Mouse (Mus musculus): Measurements from ENCODE around the gene Ispd. TPM values are rescaled to one million over a fixed set of nuclear protein-coding genes. Genes with fewer than 3 reads are reported as not detected.

Gene Ispd
- polyA plus RNA-seq, 1 experiment: 0.64 TPM

DNA sequence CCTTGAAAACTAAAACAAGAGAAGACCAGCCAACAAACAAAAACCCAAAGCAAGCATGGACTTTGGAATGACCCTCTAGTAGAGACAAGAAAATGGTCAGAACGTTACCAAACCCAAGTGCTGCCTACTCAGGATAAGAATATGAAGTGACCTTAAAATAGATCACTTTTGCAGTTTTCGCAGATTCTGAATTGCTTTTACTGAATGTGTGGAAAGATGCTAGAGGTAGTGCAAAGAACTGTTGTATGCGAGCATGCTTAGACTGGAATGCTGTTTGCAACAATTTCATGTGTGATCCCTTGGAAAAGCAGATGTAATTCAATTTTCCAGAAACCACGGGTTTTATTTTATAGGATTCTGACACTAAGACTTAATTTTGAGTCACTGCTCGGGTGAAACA, 153.3 kb downstream of the Ispd start:
- 85% methylated on average over 5 of the region's 5 CpGs for WGBS
- DNase-seq (ENCODE audit: low read depth, low spot score): no peak

GRCm38 (mm10) chr12:36545318-36545717, 164.1 kb downstream of the Ispd start:
- DNase-seq (ENCODE audit: low read depth, low spot score): no peak

GRCm38 (mm10) chr12:36549474-36549873, 168.2 kb downstream of the Ispd start:
- 91% methylated on average over 9 of the region's 9 CpGs for WGBS
- DNase-seq (ENCODE audit: low read depth, low spot score): no peak

GRCm38 (mm10) chr12:36554697-36555096, 173.4 kb downstream of the Ispd start:
- DNase-seq (ENCODE audit: low read depth, low spot score): no peak
- 96% methylated on average over 1 of the region's 1 CpGs for WGBS

DNA sequence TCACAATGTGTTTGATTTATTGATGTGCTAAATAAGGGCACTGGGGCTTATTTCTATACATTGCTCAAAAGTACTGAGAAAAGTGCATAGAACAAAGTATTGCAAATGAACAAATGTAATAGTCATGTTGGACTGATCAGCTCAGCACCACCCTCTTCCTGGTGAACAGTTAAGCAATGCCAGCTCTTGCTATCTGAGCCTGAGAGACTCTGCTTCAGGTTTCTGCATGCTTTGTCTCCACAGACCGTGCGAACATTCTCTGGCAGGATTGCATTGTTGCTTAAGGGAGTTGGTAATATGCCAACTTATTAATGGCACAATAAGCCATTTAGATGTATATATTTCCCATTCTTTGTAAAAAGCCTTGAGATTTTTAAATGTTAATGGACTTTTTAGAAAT, 182.9 kb downstream of the Ispd start:
- WGBS: 82% methylated on average over 2 of the region's 2 CpGs
- no peak for DNase-seq (ENCODE audit: low read depth, low spot score)

- 69% methylated on average over 1 of the region's 1 CpGs for WGBS
- DNase-seq (ENCODE audit: low read depth, low spot score): no peak
These were observed 185.7 kb downstream of the Ispd start for GRCm38 (mm10) chr12:36566974-36567373.

DNA sequence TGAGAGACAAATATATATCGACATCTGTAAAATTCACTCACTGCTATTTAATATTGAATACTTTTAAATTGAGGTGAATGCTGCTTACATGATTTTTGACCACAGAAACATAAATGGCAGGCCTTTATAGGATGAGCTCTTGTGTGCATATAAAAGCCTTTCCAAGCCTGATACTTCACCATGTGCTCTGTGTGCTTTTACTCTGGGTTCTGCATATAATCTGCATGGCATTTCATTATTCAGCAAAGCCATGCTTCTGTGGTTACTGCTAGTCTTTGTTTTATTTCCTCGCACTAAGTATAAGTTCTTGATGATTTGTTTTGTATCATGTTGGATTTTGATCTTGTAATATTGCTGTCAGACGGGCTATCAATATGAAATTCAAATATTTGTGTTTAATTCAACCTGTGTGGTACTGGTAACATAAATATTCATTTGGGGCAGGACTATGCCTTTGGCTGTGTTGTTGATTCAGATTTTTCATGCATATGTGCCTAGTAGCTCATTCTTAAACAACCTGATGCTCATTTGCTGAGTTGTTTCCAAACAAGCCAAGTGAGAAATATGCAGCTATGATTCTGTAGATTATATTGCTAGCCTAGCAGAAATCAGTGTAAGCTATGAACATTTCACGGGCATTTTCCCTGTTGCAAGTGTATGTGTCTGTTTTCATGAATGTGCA, 189.3 kb downstream of the Ispd start:
- 79% methylated on average over 4 of the region's 4 CpGs for WGBS
- DNase-seq (ENCODE audit: low read depth, low spot score): no peak

DNA sequence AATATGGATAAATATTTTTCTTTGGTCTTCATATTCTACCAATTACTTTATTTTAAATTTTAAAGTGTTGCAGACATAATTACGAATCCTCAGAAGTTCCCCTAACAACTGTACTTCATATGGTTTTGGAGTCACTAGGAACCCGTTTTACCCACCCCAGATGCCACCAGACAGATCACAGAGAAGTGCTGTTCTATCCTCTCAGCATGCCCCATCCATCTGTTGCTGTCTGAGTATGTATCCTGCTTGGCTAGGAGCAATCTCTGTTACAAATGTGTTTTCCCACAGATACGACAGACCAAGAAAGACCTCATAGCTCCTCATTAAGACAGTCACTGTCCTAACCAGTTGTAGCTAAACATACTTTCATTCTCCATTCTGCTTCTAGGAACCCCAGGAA, 203.6 kb downstream of the Ispd start:
- no peak for DNase-seq (ENCODE audit: low read depth, low spot score)
- 80% methylated on average over 3 of the region's 3 CpGs for WGBS

GRCm38 (mm10) chr12:36597539-36598250, 216.4 kb downstream of the Ispd start:
- 73% methylated on average over 2 of the region's 2 CpGs for WGBS
- no peak for DNase-seq (ENCODE audit: low read depth, low spot score)

DNA sequence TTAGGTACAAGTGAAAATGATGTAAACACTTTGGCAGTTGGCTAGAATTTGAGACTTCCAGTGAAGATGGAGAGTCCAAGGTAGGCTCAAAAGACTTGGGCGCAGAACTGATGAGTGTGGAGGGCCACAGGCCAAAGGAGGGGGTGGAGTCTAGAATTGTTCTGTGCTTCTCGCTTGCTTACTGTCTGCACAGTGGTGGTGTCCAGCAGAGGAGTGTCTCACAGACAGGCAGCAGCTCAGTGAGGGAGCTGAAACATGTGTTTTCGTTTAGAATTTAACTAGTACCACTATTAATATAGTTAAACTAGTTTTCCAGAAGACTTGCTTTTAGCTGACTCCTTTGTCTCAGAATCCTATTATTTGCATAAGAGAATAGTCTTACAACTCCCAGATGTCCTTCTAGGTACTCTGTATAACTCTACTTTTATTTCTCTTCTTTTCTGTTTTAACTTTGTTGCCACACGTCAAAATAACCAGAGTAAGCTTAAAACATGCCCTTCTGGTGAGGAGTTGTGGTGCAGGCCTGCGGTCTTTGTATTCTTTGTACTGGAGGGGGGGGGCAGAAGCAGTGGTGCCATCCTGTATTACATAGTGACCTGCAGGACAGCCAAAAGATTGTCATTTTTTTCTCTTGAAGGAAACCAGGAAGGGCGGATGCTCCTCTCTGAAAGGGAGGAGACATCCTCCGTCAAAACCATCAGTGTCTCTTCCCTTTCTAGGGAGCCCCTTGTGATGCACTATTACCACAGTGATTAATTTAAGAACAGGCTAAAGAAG, 240.9 kb downstream of the Ispd start:
- WGBS: 76% methylated on average over 7 of the region's 7 CpGs
- DNase-seq (ENCODE audit: low read depth, low spot score): no peak

GRCm38 (mm10) chr12:36627204-36627603, 246.0 kb downstream of the Ispd start:
- DNase-seq (ENCODE audit: low read depth, low spot score): no peak

DNA sequence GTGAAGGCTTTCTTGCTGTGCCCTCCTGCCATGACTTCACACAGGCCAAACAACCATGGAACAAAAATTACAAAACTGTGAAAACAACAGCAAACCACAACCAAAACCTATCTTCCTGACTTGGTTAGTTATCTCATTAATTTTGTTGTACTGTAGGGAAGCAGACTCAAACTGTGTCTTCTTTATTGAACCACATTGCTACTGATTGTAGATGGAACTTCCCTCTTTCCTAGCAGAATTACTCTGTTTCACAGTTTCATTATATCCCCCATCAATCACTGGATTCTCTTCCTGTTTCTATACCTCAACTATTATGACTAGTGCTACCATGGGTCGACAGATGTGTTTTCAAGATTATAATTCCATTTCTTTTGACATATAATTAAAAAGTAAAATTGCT, 251.2 kb downstream of the Ispd start:
- no peak for DNase-seq (ENCODE audit: low read depth, low spot score)
- WGBS: 78% methylated on average over 1 of the region's 1 CpGs

DNA sequence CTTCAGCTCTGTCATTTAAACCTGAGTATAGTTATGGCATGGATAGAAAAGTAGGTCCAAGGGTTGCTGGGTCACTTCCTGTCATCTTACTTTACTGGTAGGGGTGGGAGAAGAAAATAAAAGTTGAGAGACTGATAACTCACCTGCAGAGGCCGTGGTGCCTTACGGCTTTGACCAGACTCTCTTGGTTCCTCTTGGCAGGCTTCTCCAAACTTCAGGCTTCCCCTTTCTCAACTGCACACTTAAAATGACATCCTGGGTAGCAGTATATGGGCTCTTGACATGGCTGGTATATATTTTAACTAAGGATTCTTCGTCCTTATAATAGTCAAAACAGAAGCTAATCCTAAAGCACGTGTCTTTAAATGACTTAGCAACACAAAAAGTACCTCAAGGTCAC, 266.3 kb downstream of the Ispd start:
- WGBS: 84% methylated on average over 4 of the region's 4 CpGs
- no peak for DNase-seq (ENCODE audit: low read depth, low spot score)

DNA sequence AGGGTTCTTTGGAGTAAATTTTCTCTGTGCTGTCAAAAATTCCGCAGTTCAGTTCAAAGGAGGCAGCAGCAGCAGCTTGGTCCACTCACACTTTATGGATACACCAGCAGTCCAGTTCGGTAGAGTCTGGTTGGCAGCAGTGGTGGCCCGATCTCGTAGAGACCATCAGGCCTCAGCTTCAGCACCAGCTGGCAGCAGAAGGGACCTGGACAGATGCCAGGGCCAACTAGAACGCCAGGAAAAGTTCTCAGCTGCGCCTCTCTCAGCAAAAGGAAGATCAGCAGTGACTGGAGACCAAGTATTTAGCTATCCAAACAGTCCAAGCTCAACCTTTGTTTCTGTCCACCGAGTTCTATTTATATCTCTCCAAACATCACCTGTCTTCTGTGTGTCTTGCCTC, 281.2 kb downstream of the Ispd start:
- WGBS: 40% methylated on average over 7 of the region's 7 CpGs
- DNase-seq (ENCODE audit: low read depth, low spot score): no peak

- WGBS: 91% methylated on average over 3 of the region's 3 CpGs
- DNase-seq (ENCODE audit: low read depth, low spot score): no peak
These were observed 283.5 kb downstream of the Ispd start for GRCm38 (mm10) chr12:36664783-36665182.

GRCm38 (mm10) chr12:36666771-36667170, 285.5 kb downstream of the Ispd start:
- no peak for DNase-seq (ENCODE audit: low read depth, low spot score)
- WGBS: 39% methylated on average over 6 of the region's 6 CpGs

DNA sequence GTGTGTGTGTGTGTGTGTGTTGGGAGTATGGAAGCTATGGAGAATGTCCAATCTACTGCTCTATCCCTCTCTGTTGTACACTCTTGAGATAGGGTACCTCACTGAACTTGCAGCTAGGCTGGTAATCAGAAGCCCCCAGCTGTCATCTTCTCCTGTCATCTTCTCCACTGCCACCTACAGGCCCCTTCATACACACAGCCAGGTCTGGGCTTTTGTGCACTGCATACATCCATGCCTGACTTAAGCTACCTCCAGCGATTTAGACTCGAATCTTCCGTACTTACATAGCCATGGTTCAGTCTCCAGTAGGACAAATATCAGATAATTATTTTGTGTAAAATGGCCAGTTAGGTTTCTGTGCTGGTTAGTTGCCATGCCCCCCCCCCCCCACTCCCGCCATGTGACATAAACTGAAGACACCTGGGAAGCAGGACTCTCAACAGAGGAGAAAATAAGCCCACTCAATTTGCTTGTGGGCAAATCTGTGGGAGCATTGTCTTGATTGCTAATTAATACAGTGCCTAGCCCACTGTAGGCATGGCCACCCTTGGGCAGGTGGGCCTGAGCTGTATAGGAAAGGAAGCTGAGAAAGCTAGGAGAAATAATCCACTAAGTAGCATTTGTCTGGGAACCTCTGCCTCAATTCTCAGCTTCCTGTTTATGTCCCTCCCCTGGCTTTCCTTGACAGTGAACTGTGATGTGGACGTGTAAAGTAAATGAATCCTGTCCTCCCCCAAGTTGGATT, 289.1 kb downstream of the Ispd start:
- DNase-seq (ENCODE audit: low read depth, low spot score): no peak
- WGBS: 79% methylated on average over 5 of the region's 5 CpGs

DNA sequence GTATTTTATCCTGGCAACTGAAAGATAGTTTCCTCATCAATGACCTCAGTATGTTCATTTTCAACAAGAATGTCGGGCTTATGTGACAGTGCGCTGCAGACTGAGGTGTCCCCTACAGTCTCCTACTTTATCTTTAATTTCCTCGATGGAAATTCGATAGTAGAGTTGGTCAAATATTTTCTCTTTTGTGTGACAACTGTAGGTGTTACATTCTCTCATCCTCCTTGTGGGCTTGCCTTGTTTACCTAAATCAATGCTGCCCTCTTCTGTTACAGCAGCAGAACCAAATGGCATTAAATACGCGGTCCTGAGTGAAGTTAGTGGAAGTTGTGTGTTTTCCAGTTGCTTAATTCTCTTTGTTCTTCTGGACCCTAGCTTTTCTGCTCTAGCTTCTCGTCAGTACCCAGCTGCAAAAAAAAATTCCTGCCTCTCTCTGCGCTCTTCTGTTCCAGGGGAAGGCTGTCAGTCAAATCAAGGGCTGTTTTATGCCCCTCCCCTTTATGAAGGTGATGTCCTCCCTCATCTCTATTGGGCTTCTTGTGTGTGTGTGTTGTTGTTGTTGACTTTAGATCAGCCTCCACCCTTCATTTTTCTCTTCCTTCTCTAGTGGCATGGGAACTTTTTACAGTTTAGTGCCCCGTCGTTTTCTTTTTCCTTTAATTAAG, 289.8 kb downstream of the Ispd start:
- 33% methylated on average over 10 of the region's 10 CpGs for WGBS
- DNase-seq (ENCODE audit: low read depth, low spot score): no peak

DNA sequence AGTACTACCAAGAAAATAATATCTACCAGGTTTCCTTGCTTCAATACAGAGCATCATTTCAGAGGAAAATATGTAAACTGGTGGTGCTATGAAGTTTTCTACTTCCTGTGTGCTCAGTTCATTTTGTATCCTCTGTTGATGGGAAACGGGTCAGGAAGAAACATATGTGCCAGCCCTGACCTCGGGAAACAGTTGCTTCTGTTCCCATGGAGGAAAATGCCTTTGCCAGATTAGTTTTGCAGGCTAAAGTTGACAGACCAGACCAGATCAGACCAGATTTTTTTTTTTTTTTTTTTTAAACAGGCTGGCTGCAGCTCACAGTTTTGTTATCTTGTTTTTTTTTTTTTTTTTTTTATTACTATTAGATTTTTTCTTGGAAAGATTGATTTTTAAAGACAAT, 293.2 kb downstream of the Ispd start:
- 29% methylated on average over 2 of the region's 2 CpGs for WGBS
- DNase-seq (ENCODE audit: low read depth, low spot score): no peak

DNA sequence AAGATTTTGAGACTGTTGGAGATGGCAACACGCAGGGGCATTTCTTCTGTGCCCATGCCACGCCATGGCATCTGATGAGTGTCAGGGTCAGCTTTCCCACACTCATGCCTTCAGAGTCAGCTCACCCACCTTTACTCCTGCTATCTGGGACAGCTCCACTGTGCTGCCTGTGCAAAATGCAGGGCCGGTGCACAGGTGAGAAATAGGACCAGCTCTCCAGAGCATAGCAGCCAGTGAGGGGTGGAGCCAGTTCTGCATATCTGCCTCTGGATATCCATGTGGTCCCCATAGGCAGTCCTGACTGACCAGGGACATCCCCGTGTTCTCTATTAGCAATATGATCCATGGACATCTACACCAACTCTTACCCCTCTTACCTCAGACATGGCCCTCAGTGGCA, 297.0 kb downstream of the Ispd start:
- no peak for DNase-seq (ENCODE audit: low read depth, low spot score)
- WGBS: 83% methylated on average over 4 of the region's 4 CpGs

Data from large intestine, adult 2 months (tissue).